Mouse (Mus musculus) adrenal gland, adult (tissue): ENCODE results near the gene Nol4l.

ENCODE experiments used
- DNase-seq, 2 experiments: peaks; one replicate each; pipeline ENCODE4 v3.0.0; 2022 to 2023; ENCODE audit warnings: low spot score in 1 of 2; ENCODE audit not compliant: inconsistent age in 2 of 2

The Nol4l gene

DNA sequence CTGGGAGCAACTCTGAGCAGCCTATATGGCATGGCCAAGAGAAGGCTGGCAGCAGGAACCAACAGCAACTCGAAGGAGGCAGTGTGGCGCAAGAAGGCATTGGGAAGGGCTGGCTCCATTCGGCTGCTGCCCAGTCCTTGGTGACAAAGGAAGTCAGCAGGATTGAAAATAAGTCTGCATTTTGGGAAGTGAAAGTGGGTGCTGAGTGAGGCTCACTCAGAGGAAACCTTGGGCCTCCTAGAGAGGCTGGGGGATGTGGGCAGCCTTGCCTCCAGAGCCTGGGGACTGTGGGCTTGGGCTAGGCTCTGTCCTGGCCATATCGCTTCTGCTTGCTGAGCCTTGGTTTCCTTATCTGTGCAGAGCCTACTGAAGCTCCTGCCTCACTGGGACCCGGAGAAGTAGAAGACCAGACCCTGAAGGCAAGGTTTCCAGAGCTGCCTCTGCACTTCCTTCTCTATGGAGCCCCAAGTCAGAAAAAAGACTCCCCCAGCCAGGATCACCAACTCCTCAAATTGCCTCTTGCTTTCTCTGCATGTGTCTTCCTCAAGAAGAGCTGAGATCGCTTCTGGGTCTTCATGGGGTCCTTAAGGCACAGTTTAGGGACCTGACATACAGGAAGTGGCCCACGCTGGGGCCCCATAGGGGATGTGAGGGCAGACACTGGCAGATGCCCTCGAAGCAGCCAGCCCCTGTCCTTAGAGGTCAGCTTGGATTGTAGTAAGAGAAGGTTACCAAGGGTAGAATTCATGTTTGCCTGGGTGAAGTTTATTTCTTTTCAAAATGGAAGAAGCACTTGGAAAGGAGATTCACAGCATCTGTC is 14.3 kb upstream of the Nol4l start:
- DNase-seq: peak; percentile 28 to 62

DNA sequence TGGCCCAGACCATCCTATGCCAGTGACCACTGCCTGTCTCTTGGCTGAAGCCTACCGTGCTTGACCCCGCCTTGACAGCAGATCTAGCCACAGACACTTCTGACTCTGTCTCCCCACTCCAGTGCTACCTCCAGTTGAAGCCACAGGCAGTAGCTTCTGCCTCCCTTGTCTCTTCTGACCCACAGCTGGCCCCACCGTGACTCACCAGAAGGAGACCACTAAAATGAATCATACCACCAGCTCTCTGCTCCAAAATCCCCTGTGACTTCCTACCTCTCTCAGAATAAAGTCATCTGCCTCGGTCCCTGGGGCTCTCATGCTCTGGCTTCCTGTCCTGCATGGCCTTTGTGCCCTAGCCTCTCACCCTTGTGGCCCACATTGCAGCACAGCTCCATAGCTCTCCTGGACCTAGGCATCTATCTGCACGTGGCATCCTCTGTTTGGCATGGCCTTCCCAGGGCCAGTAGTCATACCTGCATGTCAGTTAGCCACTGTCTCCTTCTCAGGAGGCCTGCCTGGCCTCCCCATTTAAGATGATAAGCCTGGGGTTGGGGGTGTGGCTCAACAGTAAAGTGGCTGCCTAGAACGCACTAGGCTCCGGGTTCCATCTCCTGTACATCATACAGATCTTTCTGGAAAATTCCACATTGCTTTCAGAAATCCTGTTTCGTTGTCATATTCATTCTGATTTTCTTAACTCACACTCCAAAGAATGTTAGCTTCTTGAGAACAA is 13.3 kb upstream of the Nol4l start:
- peak in 1 of 2 experiments; percentile 22 for DNase-seq

DNA sequence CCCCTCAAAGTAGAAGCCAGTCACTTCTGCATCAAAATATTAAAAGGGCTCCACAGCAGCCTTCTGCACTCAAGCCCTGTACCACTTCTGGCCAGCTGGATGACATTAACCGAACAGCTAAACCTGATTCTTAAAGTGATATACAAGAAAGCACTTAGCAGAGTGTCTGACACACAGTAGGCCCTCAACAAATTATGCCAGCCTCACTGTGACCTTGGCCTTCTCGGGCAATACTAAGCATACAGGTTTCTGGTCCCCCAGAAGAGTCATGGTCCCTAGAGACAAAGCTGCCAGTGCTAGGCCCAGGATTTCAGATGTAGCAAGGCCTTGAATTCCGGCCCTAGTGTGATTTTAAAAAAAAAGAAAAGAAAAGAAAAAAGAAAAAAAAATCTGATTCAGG is 9.1 kb upstream of the Nol4l start:
- DNase-seq: no peak

DNA sequence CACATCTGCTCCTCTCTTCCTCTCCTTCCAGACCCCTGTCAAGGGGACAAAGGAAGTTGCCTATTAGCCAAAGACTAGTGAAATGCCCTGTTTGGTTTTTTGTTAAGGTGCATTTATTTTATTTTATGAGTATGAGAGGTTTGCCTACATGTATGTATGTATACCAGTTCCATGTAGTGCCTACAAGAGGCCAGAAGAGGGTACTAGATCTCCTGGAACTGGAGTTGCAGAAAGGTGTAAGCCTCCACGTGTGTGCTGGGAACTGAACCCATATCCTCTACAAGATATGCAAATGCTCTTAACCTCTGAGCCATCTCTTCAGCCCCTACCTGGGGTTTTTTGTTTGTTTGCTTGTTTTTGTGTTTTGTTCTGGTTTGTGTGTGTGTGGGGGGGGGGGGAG is 4.2 kb upstream of the Nol4l start:
- DNase-seq: no peak

DNA sequence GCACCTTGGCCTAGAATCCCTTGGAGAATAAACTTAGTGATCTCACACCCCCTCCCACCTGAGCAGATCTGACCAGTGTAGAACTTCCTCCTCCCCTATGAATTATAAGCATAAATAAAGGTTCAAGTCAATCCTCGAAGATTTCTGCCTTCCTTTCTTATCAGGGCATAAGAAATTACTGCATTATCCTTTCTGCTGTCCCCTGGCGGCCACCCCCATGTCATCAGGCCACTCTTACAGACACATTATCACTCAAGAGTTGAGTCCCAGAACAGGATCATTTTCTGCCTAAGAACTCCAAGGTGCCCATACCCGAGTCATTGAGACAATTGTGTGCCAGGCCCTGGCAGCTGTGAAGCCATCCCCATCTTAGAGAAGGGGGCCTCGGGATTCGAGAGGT is 1.2 kb upstream of the Nol4l start:
- no peak for DNase-seq

DNA sequence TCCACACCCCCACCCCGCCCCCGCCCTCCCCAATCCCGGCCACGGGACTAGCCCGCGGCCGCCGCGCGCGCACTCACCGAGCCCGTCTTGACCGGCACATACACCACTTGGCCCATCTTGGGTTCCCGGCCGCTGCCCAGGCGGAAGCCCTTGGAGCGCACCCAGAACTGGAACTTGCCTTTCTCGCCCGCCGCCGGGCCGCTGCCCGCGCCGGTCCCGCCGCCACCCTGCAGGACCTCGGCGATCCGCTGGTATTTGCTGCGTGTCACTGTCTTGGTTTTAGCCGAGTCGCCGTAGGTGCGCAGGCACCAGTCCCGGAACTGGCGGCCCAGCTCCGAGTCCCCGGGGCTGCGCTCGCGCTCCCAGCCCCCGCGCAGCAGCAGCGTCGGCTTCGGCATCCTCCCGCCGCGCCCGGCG is 398 bp downstream of the Nol4l start:
- DNase-seq: peak; percentile 69 to 88

DNA sequence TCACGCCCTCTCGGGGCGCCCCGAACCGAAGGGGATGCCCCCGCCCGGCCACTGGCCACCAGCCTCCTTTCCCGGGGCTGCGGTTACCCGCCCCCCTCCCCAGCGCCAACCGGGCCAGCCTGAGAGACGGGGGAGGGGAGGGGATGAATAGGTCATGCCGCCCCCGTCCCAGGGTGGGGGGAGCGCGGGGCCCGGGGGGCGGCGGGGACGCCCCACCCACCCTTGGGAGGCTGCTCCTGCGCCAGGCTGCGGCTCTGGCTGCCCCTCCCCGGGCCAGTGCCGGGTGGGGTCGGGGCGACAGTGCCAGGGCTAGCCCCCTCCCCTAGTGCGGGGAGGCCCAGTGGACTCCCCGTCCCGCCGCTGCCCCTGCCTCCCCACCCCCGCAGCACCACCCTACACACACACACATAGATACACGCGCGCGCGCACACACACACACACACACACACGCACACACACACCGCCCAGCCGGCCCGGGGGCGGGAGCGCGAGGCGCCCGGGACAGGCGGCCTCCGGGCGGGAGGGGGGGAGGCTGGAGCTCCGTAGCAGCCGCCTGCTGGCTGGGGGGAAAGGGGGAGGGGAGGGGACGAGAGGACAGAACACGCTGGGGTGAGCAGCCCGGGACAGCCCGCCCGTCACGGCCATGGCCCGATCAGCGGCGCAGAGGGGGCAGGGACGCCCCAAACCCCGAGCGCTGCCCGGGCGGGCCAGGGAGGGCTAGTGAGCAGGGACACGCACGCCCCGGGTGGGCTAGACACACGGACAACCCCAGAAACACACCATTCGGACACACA is 1.0 kb downstream of the Nol4l start:
- DNase-seq: peak; percentile 63 to 83

DNA sequence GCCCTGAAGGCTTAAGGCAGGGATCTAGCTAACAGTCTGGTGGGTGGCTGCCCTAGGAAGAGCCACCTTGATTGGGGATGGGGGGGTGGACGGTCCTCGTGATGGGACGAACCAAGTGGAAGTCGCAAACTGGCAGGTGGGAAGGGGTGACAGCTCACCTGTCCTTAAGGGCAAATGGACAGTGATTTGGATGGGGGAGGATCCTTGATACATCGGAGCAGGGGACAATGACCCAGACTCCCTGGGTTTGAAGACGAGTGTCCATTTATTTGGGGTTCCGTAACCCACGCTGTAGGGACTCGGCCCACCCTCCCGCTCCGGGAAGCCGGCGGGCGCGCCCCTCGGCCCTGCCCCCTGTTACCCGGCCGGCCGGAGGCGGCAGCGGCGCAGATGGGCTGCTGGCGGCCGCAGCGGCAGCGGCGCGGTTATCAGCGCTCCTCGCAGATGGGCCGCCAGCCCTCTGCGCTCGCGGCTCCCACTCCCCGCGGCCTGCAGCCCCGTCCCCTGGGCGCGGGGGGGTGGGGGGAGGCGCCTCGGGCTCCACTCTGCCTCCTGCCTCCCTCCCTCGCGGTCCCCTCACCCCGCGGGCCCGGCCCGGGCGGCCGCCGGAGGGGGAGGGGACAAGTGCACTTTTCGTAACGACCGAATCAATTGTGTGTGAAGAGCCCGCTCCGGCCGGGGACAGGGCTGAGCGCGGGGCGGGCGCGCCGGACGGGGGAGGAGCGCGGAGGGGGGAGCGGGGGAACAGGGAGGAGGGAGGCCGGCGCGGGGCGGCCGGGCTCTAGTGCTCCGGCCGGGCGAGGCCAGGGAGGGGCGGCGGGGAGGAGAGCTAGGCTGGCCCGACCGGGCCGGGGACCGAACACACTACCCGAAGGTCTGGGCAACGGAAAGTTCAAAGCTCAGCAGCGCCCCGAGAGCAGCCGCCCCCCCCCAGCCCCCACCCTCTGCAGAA is 1.9 kb downstream of the Nol4l start:
- peak; percentile 74 to 89 for DNase-seq

DNA sequence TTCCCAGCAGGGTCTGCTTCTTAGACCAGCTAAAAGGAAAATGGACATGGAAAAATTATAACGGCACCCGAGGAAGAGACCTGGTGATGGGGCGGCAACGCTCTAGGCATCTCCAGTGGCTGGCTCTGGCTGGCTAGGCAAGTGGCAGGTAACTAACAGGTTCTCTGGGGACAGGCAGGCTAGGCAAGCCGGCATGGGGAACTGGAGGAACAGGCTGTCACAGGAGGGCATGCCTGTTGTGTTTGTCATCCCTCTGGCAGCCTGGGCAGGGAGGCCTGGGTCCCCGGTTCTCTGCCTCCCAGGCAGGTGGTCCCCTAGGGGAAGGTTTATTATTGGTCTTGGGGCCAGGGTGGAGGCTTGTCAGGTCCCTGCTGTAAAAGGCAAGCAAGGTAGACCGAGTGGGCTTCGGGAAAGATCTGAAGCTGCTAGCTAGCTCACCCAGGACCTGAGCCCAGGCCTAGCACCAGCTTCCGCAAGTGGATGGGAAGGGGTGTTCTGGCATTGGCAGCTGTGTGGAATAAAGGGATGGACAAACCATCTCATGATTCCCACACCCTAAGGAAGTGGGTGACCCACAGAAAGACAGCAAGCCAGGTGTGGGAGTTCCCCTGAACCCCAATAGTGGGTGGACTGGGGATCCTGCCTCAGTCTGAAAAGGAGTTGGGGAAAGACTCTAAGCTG is 2.8 kb downstream of the Nol4l start:
- DNase-seq: peak; percentile 45 to 70

DNA sequence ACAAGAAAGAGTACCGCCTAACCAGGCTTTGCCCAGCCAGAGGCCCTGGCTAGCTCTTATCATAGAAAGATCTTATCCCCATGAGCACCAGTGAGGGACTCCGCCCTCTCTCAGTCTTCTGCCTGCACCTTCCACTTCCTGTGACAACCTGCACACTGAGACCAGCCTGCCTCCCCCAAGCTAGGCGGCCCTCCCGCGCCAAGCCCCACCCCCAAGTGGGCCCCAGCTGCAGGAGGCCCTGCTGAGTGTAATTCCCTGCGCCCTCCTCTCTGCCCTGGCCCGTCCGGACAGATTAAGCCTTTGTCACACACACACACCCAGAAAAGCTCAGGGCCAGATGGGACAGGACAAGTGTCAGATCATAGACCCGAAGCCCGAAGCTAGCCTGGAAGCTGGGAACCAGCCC is 3.9 kb downstream of the Nol4l start:
- peak; percentile 62 to 73 for DNase-seq

DNA sequence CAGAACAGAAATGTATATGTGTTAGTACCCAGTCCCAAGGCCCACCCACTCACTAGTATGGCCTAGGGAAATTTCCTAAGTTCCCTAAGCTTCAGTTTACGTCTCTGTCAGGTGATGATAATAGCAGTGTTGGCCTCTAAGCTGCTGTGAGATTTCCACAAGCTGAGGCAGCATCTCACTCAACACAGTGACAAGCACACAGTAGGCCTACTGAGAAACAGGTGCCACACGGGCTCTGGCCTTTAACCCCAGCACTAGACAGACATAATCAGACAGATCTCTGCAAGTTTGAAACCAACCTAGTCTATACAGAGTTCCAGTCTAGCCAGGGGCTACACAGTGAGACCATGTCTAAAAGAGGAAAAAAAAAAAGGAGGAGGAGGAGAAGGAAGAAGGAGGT is 5.0 kb downstream of the Nol4l start:
- no peak for DNase-seq

DNA sequence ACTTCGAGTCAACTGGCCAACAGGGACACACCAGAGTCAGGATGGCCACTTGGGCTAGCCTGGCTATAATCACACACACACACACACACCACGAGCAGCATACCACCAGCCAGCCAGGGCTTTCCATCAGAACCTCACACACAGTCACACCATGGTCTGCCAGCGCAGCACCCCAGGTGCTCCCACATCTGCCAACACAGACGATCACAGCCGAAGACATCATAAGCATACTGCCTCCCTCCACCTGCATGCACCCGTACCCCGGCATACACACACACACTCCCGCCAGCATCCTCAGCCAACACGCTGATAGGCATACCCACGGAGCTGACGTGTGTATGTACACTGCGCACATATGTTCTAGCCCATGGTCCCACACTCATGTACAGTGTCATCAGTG is 6.1 kb downstream of the Nol4l start:
- DNase-seq: no peak

DNA sequence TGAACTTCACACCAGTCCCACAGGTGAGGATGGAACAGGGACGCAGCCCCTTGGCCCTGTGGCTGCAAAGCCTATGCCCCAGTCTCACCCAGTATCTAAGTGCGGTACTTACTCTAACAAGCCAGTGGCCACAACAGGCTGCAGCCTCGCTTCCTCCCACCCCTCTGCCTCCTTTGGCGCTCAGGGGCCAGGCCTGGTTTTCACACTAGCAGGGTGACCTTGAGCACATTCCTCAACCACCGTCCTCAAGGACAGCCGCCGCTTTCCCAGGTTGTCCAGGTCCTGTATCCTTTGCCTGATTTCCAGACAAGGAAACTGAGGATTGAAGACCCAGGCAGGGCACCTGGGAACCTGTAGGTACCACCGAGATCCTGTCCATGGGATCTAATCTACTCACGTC is 6.6 kb downstream of the Nol4l start:
- DNase-seq: peak; percentile 45 to 61

DNA sequence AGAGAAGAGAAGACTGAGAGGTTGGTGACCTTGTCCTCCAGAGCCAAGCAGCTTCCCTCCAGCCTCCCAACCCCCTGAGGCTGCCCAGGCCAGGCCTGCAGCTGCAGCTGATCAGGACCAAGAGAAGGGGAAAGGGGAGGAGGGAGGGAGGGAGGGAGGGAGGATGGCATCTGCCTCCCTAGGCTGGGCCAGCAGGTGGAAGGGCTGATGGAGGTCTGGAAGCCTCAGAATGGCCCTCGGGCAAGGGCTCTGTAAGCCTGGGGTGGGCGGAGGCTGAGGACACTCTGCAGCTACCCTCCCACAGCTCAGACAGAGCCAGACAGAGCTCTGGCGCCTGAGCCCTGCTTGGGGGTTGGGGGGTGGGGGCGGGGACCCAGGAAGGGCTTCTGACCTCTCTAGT is 7.5 kb downstream of the Nol4l start:
- DNase-seq: peak; percentile 27 to 54

DNA sequence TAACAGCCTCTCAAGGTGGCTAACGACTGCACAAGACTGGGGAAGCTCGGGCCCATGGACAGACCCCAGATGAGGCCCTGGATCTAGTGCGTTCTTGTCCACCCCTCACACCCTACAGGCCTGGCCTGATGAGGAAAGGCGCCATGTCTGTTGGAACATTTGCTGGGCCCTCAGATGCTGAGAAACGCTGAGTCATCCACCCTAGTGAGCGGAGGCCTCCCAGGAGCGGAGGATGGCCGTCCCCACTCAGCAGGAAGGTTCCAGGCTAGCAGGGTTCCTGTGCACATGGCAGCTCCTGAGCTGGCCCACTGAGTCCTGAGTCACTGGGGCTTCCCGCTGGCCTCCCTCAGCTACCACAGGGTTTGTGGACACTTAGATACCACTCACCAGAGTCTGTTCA is 9.7 kb downstream of the Nol4l start:
- DNase-seq: no peak

DNA sequence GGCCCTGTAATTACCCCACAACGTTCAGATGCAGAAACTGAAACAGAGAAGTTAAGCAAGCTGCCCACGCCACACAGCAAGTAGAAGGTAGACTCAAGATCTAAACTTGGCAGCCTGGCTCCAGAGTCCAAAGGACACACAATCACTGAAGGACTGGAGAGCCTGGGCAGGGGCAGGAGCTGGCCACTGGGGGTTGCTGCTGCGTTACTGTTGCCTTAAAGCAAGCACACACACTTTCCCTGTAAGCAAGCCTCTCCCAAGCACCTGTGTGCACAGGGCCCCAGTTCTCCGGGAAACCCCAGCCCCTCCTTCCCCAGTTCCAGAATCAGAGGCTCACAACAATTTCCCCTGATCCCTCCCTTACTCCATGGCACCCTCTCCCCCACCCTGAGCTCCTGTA is 12.8 kb downstream of the Nol4l start:
- peak in 1 of 2 experiments; percentile 74 for DNase-seq

DNA sequence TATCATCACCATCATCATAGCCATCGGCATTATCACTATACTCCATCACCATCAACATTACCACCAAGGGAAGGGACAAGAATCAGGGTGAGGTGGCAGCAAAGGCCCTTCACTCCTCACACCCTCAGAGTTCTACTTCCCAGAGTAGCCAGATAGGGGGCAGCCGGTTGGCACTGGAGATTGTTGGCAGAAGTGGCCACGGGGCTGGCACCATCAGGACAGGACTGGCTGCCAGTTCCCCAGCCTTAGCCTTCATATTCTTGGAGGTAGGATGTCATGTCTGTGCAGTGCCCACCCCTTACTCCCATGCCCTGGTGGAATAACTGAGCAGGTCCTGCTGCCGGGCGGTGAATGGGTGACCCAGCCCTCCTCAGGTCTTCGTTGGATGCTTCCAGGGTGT is 14.2 kb downstream of the Nol4l start:
- no peak for DNase-seq

DNA sequence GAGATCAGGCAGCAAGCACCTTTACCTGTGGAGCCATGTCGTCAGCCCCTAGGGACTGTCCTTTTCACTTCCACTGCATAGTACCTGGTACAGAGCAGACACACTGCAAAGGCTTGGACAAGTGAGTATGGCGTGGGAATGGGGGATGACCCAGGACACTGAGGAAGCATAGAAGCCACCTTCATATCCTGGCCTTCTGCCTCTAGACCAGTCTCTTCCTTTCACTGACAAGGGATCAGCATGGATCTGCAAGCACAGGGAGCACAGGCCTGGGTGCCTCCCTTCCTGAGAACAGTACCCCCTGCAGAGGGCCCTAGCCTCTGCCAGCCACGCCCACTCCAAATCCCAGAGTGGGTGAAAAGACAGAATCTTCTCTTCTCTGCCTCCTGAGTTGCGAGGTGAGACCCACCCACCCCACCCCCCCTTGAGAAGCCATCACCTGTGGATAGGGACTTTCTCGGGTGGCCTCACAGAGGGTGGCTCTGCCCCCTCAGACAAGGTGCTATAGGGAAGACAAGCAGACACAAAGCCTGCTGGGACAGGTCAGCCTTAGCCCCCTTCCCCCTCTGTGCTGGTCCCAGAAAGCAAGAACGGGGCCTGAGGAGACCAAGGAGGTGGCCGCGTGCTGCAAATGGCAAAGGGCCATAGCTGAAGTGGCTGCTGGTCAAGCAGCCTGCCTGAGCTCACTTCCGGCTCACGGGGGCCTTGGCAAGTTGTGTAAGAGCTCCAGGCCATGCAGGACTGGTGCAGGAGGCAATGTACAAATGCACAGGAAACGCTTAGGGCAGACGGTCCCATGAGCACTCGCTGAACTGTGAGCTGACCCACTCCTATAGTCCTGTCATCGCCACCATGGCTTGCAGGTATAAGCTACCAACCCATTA is 15.0 kb downstream of the Nol4l start:
- peak in 1 of 2 experiments; percentile 50 for DNase-seq

DNA sequence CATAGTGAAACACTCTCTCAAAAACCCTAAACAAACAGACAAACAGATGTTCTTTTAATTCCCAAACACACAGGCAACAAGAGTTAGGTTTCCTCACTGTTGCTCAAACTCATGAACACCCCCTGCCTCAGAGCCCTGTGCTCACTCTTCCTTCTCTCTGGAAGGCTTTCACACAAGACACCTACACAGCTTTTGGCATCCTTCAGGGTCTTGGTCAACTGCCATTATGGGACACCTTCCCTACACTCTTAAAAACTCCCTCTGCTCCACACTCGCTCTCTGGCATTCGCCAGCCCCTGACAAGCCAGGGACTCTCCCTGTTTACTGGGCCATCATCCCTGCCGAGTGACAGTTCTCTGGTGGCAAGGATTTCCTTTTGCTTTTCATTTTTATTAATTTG is 15.8 kb downstream of the Nol4l start:
- no peak for DNase-seq
